Mouse (Mus musculus) spleen, adult 2 months (tissue): ENCODE results near the gene Trim58. TPM values are rescaled to one million over a fixed set of nuclear protein-coding genes. Genes with fewer than 3 reads are reported as not detected.

Source experiments
- DNase-seq, 2 experiments: peaks; one replicate each; pipeline versions ENCODE4 v3.0.0 to v3.0.0-alpha.2; 2012 to 2021; ENCODE audit warnings: low spot score in 2 of 2, low read depth in 1 of 2
- H3K27ac ChIP-seq: fragments of 200-500 bp; 2 replicates; pipeline ENCODE4 v1.5.1; 2012; ENCODE audit warnings: low read length, inconsistent platforms; ENCODE audit not compliant: insufficient read depth
- H3K27me3 ChIP-seq: fragments of 200-500 bp; 2 replicates; pipeline ENCODE4 v1.6.1; 2012; ENCODE audit warnings: mild to moderate bottlenecking, moderate library complexity, low read length, inconsistent platforms; ENCODE audit not compliant: control insufficient read depth, insufficient read depth
- H3K36me3 ChIP-seq: fragments of 200-500 bp; 2 replicates; pipeline ENCODE4 v1.6.1; 2012; ENCODE audit warnings: mild to moderate bottlenecking, low read length, inconsistent platforms; ENCODE audit not compliant: control insufficient read depth, insufficient read depth
- H3K4me1 ChIP-seq: fragments of 200-500 bp; 2 replicates; pipeline ENCODE4 v1.6.1; 2011; ENCODE audit warnings: inconsistent platforms; ENCODE audit not compliant: control insufficient read depth, insufficient read depth, insufficient read length
- H3K4me3 ChIP-seq: fragments of 200-500 bp; 2 replicates; pipeline ENCODE4 v1.5.1; 2011; ENCODE audit warnings: mild to moderate bottlenecking, inconsistent platforms; ENCODE audit not compliant: insufficient read depth, insufficient read length; ENCODE audit errors: extremely low read depth
- CTCF ChIP-seq: fragments of 200-500 bp; IDR thresholded peaks from 2 replicates; pipeline ENCODE4 v1.5.1; 2011; ENCODE audit warnings: mild to moderate bottlenecking, inconsistent platforms; ENCODE audit not compliant: insufficient read depth, insufficient read length, insufficient replicate concordance; ENCODE audit errors: extremely low read depth
- POLR2A ChIP-seq: fragments of 200-500 bp; IDR thresholded peaks from 2 replicates; pipeline ENCODE4 v1.6.1; 2011; ENCODE audit warnings: low read depth, low read length, inconsistent platforms
- WGBS: fragments of 180-500 bp; shearing (Covaris S2); methylation state at CpG from one replicate; pipeline ENCODE4 v1.1.7; 2018; 5-methylcytosine and 5-hydroxymethylcytosine counted together
- polyA plus RNA-seq: library from polyadenylated mRNA; depleted of rRNA; stranded (reverse); fragments of >200 nt; gene quantifications from 2 replicates; pipeline ENCODE4 v1.2.3, GENCODE M21; 2012

Trim58 gene
- polyA plus RNA-seq, 1 experiment = 8.9 TPM

DNA sequence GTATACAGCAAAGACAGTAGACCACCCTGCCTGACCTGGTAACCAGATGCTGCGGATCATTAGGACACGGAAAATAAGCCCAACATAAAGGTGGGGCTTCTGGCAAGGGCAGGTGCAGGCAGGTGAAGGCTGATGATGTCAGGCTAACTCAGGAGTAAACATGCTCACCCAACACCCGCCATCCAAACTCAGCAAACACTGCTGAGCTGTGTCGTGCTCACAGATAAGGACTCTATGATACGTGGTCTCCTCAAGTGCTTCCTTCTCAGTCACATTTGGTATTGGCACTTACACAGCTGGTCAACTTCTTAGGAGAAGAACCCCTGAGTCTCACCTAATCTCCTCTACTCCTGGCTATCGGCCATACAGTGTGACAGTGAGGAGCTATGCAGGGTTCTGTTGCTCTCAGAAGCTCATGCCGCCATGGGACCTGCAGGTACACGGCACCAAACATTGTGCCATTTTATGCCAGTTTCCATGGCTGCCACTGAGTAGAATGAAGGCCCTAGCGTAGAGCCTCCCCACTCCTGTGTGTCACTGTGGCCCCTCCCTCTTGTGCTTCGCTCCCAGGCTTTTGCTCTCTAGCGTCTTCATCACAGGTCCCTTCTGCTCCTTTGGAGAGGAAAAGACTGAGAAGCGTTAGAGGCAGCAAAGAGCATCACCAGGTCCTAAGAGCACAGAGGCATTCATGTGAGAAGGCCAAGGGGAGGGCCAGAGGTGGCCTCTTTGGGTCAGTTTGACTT is 33.9 kb upstream of the Trim58 start:
- Histone ChIP-seq H3K36me3 (no peaks in the 10 kb centered on the region), H3K27ac (no peak overlapping the region), H3K4me3 (no peak overlapping the region), H3K27me3 (no peaks in the 10 kb centered on the region), H3K4me1 (no peaks in the 10 kb centered on the region)
- DNase-seq = no peak
- TF ChIP-seq POLR2A (no peak), CTCF (no peak)
- 85% methylated on average over 12 of the region's 12 CpGs for WGBS

GRCm38 (mm10) chr11:58607030-58607429 is 33.2 kb upstream of the Trim58 start:
- TF ChIP-seq POLR2A (no peak), CTCF (no peak)
- no peak for DNase-seq
- no peaks in the 10 kb centered on the region for H3K36me3 ChIP-seq
- no peaks in the 10 kb centered on the region for H3K27me3 ChIP-seq
- no peak overlapping the region for H3K4me3 ChIP-seq
- H3K27ac ChIP-seq = no peak overlapping the region
- H3K4me1 ChIP-seq = no peaks in the 10 kb centered on the region
- WGBS = 79% methylated on average over 6 of the region's 6 CpGs

- no peaks in the 10 kb centered on the region for H3K27me3 ChIP-seq
- no peak overlapping the region for H3K27ac ChIP-seq
- no peak overlapping the region for H3K4me3 ChIP-seq
- no peaks in the 10 kb centered on the region for H3K36me3 ChIP-seq
- DNase-seq = no peak
- H3K4me1 ChIP-seq = no peaks in the 10 kb centered on the region
- TF ChIP-seq CTCF = no peak
- no peak for TF ChIP-seq POLR2A
- 59% methylated on average over 3 of the region's 3 CpGs for whole genome bisulfite sequencing
These were observed 26.9 kb upstream of the Trim58 start for GRCm38 (mm10) chr11:58613359-58613758.

GRCm38 (mm10) chr11:58614526-58614925 is 25.7 kb upstream of the Trim58 start:
- no peaks in the 10 kb centered on the region for H3K36me3 ChIP-seq
- H3K4me3 ChIP-seq = no peak overlapping the region
- no peak overlapping the region for H3K27ac ChIP-seq
- no peaks in the 10 kb centered on the region for H3K27me3 ChIP-seq
- no peak for DNase-seq
- TF ChIP-seq POLR2A (no peak), CTCF (no peak)
- H3K4me1 ChIP-seq = no peaks in the 10 kb centered on the region

DNA sequence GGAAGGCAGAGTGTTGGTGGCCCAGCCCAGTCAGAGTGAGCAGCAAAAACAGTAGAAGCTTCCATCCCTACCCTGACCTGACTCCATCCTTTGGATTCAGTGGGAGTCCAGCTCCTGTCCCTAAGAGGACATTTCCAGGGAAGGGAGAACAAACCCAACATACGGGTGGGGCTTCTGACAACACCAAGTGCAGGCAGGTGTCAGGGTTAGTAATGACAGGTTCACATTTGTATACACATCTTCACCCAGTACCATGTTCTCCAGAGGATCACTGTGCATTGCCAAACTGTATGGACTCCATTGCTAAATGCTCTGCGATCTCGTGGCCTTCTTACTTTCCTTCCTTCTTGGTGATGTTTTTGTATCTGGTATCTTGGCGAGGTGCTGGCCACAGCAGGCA is 24.3 kb upstream of the Trim58 start, which contains the start of gene 2210407C18Rik:
2210407C18Rik (minus strand) TSS at position 101 of the 400 bp plus-strand sequence.
- no peak within 1 kb of the TSS for H3K27ac ChIP-seq
- H3K36me3 ChIP-seq = no peaks in the 10 kb centered on the region
- TF ChIP-seq POLR2A = no peak
- TF ChIP-seq CTCF = no peak
- H3K4me3 ChIP-seq = no peak within 1 kb of the TSS
- no peaks in the 10 kb centered on the region for H3K27me3 ChIP-seq
- H3K4me1 ChIP-seq = no peaks in the 10 kb centered on the region
- DNase-seq = no peak
- WGBS = 91% methylated on average over 4 of the region's 4 CpGs

DNA sequence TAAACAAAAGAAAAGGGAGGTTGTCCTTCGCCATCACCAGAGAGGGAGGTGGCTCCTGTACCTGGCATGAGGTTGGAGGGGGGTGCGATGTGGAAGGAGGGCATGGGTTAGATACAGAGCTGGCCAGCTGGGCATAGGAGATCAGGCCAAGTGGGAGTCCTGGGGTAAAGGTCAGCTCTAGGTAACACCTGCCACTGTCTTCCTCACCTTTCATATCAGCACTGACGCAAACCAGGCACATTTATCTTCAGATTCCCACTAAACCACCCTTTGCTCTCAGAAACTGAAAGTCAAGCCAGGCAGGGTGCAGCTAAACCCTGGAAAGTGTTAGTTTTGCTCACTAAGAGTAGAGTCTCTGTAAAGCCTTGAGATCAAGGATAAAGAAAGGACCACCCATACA is 21.9 kb upstream of the Trim58 start:
- Histone ChIP-seq H3K4me1 (no peaks in the 10 kb centered on the region), H3K27me3 (no peaks in the 10 kb centered on the region), H3K27ac (no peak overlapping the region), H3K36me3 (no peaks in the 10 kb centered on the region), H3K4me3 (no peak overlapping the region)
- DNase-seq = no peak
- 81% methylated on average over 3 of the region's 3 CpGs for WGBS
- TF ChIP-seq POLR2A = no peak
- no peak for TF ChIP-seq CTCF

GRCm38 (mm10) chr11:58618793-58619192 is 21.5 kb upstream of the Trim58 start:
- H3K27me3 ChIP-seq = no peaks in the 10 kb centered on the region
- 75% methylated on average over 6 of the region's 6 CpGs for WGBS
- TF ChIP-seq CTCF = no peak
- H3K4me3 ChIP-seq = no peak overlapping the region
- H3K36me3 ChIP-seq = no peaks in the 10 kb centered on the region
- no peak overlapping the region for H3K27ac ChIP-seq
- DNase-seq = no peak
- no peaks in the 10 kb centered on the region for H3K4me1 ChIP-seq
